Mouse (Mus musculus) intestine, postnatal 0 days (tissue): ENCODE measurements around the gene Eogt. TPM values are rescaled to one million over a fixed set of nuclear protein-coding genes. Genes with fewer than 3 reads are reported as not detected.

Source experiments
- ATAC-seq: fragments of 200-750 bp; cut with Nextera tagmentation; 2 replicates; pipeline ENCODE4 v1.8.0; 2017; ENCODE audit warnings: mild to moderate bottlenecking, moderate TSS enrichment, moderate library complexity
- H3K27ac ChIP-seq: fragments of 300-500 bp; sonication (generic); 2 replicates; pipeline ENCODE4 v1.5.1; 2014; ENCODE audit warnings: mild to moderate bottlenecking, low read depth, low read length, moderate library complexity
- H3K27me3 ChIP-seq: fragments of 300-500 bp; sonication (generic); replicated peaks from 2 replicates; pipeline ENCODE4 v1.6.1; 2014; ENCODE audit warnings: low read length, mixed read lengths; ENCODE audit not compliant: control insufficient read depth, insufficient read depth
- H3K36me3 ChIP-seq: fragments of 300-500 bp; sonication (generic); 2 replicates; pipeline ENCODE4 v1.6.1; 2014; ENCODE audit warnings: mild to moderate bottlenecking, moderate library complexity; ENCODE audit not compliant: control insufficient read depth, insufficient read depth
- H3K4me1 ChIP-seq: fragments of 300-500 bp; sonication (generic); replicated peaks from 2 replicates; pipeline ENCODE4 v1.6.1; 2014; ENCODE audit warnings: antibody characterized with exemption, low read length, mixed read lengths; ENCODE audit not compliant: control insufficient read depth, insufficient read depth
- H3K4me2 ChIP-seq: fragments of 300-500 bp; sonication (generic); replicated peaks from 2 replicates; pipeline ENCODE4 v1.6.1; 2014; ENCODE audit warnings: low read depth, mild to moderate bottlenecking, moderate library complexity
- H3K4me3 ChIP-seq: fragments of 300-500 bp; sonication (generic); 2 replicates; pipeline ENCODE4 v1.5.1; 2014; ENCODE audit warnings: low read depth, low read length
- H3K9ac ChIP-seq: fragments of 300-500 bp; sonication (generic); 2 replicates; pipeline ENCODE4 v1.6.1; 2014; ENCODE audit warnings: mild to moderate bottlenecking, low read depth, low read length
- H3K9me3 ChIP-seq: fragments of 300-500 bp; sonication (generic); 2 replicates; pipeline ENCODE4 v1.6.1; 2016; ENCODE audit warnings: mixed run types; ENCODE audit not compliant: control insufficient read depth
- CTCF ChIP-seq: sonication (generic); IDR thresholded peaks from 2 replicates; pipeline ENCODE4 v1.5.1; 2016; ENCODE audit warnings: low read depth, mild to moderate bottlenecking, control low read depth, antibody characterized with exemption, moderate library complexity
- WGBS: fragments of 180-500 bp; shearing (Covaris S2); extraction: QIAGEN DNeasy Blood & Tissue Kit; methylation state at CpG from one replicate; pipeline ENCODE4 v1.1.7; 2014; 5-methylcytosine and 5-hydroxymethylcytosine counted together
- polyA plus RNA-seq: library from polyadenylated mRNA; unstranded; fragments of >200 nt; fragmentation: Nextera tagmentation; extraction: Ambion mirVana; gene quantifications from 2 replicates; pipeline ENCODE4 v1.2.1, GENCODE M21; 2015

The Eogt gene
- polyA plus RNA-seq, 1 experiment from 2014 or later, result 4.3 TPM

DNA sequence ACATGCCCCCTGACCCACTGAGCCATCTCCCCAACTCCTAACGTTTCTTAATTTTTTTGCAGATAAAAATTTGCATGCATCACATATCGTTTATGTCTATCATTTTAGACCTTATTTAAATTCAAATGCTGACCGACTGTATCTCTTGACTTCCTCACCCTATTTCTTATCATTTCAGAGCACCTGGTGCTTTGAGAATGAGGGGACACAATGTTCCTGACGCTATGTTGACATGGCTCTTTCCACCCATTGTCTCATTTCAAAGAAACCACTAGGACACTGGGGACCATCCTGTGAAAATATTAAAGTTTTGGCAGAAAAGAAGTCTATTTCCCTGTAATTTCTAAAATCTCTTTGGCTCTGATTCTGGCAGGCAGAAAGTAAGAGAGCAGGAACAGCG, 32.1 kb downstream of the Eogt start:
- no peak for TF ChIP-seq CTCF
- Histone ChIP-seq H3K27me3 (no peaks in the 10 kb centered on the region), H3K4me2 (no peak overlapping the region), H3K4me3 (no peak overlapping the region), H3K27ac (no peak overlapping the region), H3K9me3 (no peaks in the 10 kb centered on the region), H3K4me1 (no peaks in the 10 kb centered on the region), H3K36me3 (peaks cover 31% of the 10 kb centered on the region), H3K9ac (no peak overlapping the region)
- 84% methylated on average over 5 of the region's 5 CpGs for WGBS
- no peak for ATAC-seq

DNA sequence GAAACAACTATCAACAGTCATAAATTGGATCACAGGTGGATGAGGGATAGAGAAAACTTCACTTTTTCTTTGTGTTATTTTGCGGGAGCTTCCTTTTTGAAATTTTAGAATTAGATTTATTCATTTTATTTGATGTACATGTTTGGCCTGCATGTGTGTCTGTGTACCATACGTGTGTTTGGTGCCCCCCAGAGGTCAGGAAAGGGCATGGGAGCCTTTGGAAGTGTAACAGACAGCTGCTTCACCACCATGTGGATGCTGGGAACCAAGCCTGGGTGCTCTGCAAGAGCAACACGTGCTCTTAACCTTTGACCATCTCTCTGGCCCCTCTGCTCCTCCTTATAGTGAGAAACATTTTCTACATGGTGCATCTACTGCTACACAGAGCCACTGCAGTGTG, 34.2 kb downstream of the Eogt start:
- peaks cover 35% of the 10 kb centered on the region for H3K36me3 ChIP-seq
- no peaks in the 10 kb centered on the region for H3K27me3 ChIP-seq
- 67% methylated on average over 3 of the region's 3 CpGs for WGBS
- H3K9ac ChIP-seq, result no peak overlapping the region
- 0 out of 2 replicates have a peak, but pooled peaks have one; percentile 16 for TF ChIP-seq CTCF
- no peaks in the 10 kb centered on the region for H3K9me3 ChIP-seq
- H3K27ac ChIP-seq, result no peak overlapping the region
- ATAC-seq, result no peak
- H3K4me2 ChIP-seq, result no peak overlapping the region
- no peak overlapping the region for H3K4me3 ChIP-seq
- no peaks in the 10 kb centered on the region for H3K4me1 ChIP-seq

DNA sequence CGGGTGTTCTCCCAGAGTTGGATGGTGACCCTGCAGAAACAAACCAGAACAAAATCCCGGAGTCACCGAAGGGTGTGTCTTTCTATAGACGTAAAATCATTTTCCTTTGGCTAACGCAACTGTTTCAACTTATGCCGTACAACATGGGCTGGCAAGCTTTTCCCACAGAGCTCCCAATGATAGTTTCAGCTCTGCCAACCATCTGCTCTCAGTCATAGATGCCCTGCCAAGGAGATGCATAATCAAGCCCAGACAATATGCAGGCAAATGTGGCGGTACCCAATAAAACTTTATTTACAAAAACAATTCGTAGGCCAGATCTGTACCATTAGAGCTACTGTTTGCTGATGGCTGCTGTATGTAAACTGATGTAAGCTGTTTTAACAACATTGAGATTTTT, 36.8 kb downstream of the Eogt start:
- H3K9ac ChIP-seq, result no peak overlapping the region
- H3K4me3 ChIP-seq, result no peak overlapping the region
- no peaks in the 10 kb centered on the region for H3K4me1 ChIP-seq
- no peak for TF ChIP-seq CTCF
- H3K9me3 ChIP-seq, result no peaks in the 10 kb centered on the region
- H3K27ac ChIP-seq, result no peak overlapping the region
- no peak for ATAC-seq
- H3K36me3 ChIP-seq, result peaks cover 29% of the 10 kb centered on the region; the same call in 1 of the 2 replicates
- WGBS, result 90% methylated on average over 8 of the region's 8 CpGs
- H3K27me3 ChIP-seq, result no peaks in the 10 kb centered on the region
- no peak overlapping the region for H3K4me2 ChIP-seq

DNA sequence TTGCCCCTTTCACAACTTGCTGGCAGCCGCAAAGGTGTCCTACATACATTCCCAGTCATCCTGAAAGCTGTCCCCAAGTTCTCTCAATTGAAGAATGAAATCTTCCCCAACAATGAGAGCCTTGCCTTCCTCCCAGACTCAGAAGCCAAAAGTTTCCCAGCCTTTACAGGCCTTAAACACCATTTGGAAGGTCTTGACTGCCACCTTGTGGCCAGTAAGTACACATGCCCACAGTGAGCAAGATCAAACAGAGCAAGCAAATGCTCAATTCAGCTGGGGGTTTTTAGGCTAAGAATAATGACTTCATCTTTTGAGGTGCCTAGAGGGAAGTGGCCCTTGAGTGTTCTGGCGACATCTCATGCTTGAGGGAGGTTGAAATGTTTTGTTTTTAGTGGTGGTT, 42.2 kb downstream of the Eogt start:
- ATAC-seq, result no peak
- 22% methylated on average over 2 of the region's 2 CpGs for WGBS
- peak; percentile 90 for TF ChIP-seq CTCF
- Histone ChIP-seq H3K27me3 (no peaks in the 10 kb centered on the region), H3K4me3 (no peak overlapping the region), H3K9ac (no peak overlapping the region), H3K9me3 (no peaks in the 10 kb centered on the region), H3K4me2 (no peak overlapping the region), H3K4me1 (no peaks in the 10 kb centered on the region), H3K36me3 (peaks cover 3% of the 10 kb centered on the region; the same call in 1 of the 2 replicates), H3K27ac (no peak overlapping the region)

DNA sequence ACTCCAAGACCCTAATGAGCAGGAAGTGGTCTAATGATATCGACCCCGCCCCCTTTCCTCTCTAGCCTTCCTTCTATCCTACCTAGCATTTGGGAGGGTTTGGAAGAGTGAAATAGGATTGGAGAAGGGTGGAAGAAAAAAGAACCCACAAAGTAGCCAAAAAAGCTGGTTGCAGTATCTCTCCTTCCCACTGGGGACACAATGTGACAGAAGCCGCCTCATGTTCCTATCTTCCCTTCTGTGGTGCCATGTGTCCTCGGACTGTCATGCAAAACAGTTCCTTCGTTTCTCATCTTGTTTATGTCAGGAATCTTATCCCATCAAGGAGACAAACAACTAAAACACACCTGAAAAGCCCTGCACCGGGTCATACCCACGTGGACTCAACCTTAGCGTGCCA, 42.9 kb downstream of the Eogt start:
- H3K9me3 ChIP-seq, result no peaks in the 10 kb centered on the region
- H3K4me1 ChIP-seq, result no peaks in the 10 kb centered on the region
- H3K4me3 ChIP-seq, result no peak overlapping the region
- TF ChIP-seq CTCF, result no peak
- no peak overlapping the region for H3K9ac ChIP-seq
- H3K27me3 ChIP-seq, result no peaks in the 10 kb centered on the region
- H3K27ac ChIP-seq, result no peak overlapping the region
- H3K4me2 ChIP-seq, result no peak overlapping the region
- no peaks in the 10 kb centered on the region for H3K36me3 ChIP-seq
- ATAC-seq, result no peak
- WGBS, result 84% methylated on average over 8 of the region's 8 CpGs

DNA sequence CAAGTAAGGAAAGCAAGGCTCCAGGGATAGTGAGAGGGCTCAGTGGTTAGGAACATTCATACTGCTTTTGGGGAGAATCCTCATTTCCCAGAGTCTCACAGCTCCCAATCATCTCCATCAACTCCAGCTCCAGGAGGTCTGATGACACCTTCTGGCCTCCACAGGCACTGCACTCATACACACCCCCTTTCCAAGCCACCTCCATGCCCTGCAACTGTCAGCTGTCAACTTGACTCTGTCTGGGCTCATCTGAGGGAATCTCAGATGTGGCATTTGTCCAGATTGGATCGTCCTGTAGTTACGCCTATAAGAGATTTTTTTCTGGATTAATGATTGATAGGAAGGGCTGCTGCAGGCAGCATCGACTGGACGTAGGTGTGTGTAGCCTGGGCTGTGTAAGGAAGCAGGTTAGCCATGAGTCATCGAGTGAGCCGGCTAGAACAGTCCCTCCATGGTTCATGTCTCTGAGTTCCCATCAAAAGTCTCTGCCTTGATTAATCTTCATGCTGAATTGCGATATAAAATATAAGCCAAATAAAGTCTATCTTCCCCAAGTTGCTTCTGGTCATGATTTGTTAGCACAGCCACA, 44.6 kb downstream of the Eogt start:
- H3K27me3 ChIP-seq, result no peaks in the 10 kb centered on the region
- ATAC-seq, result peak; percentile 75

More for the DNA sequence above, 44.6 kb downstream of the Eogt start:
- Histone ChIP-seq H3K36me3 (no peaks in the 10 kb centered on the region), H3K4me3 (no peak overlapping the region), H3K9ac (no peak overlapping the region), H3K4me2 (no peak overlapping the region), H3K27ac (no peak overlapping the region), H3K4me1 (no peaks in the 10 kb centered on the region), H3K9me3 (no peaks in the 10 kb centered on the region)
- 47% methylated on average over 7 of the region's 7 CpGs for WGBS
- peak; percentile 71 for TF ChIP-seq CTCF
